Mouse (Mus musculus) cerebellum, adult 9-11 months (tissue): ENCODE measurements at regions not wholly inside any gene's neighbourhood (a gene's known extent, or its start where the extent isn't known, plus 50 kb on each side); places are given as distances from the start of the nearest gene placed in this dataset.

ENCODE experiments used
- DNase-seq: peaks from one replicate; pipeline ENCODE4 v3.0.0; 2022

- DNase-seq, result no peak
Measured at GRCm38 (mm10) chr2:172777774-172778173, 162.3 kb downstream of the Bmp7 start.

- no peak for DNase-seq
Measured at GRCm38 (mm10) chr2:172779096-172779495, 161.0 kb downstream of the Bmp7 start.

GRCm38 (mm10) chr2:172782686-172783085 is 157.4 kb downstream of the Bmp7 start:
- no peak for DNase-seq

GRCm38 (mm10) chr2:172786297-172786696 is 153.8 kb downstream of the Bmp7 start:
- no peak for DNase-seq

GRCm38 (mm10) chr2:172787203-172787944 is 152.7 kb downstream of the Bmp7 start:
- DNase-seq, result no peak

GRCm38 (mm10) chr2:172789260-172789659 is 150.9 kb downstream of the Bmp7 start:
- no peak for DNase-seq

- no peak for DNase-seq
Measured at GRCm38 (mm10) chr2:172792555-172792954, 147.6 kb downstream of the Bmp7 start.

- DNase-seq, result no peak
Measured at GRCm38 (mm10) chr2:172793991-172794390, 146.1 kb downstream of the Bmp7 start.

GRCm38 (mm10) chr2:172794771-172795170 is 145.3 kb downstream of the Bmp7 start:
- DNase-seq, result no peak

GRCm38 (mm10) chr2:172796104-172796503 is 144.0 kb downstream of the Bmp7 start:
- DNase-seq, result no peak

GRCm38 (mm10) chr2:172796955-172797354 is 143.2 kb downstream of the Bmp7 start:
- no peak for DNase-seq

- no peak for DNase-seq
Measured at GRCm38 (mm10) chr2:172799951-172800350, 140.2 kb downstream of the Bmp7 start.

- DNase-seq, result no peak
Measured at GRCm38 (mm10) chr2:172800801-172801200, 139.3 kb downstream of the Bmp7 start.

GRCm38 (mm10) chr2:172801804-172802203 is 138.3 kb downstream of the Bmp7 start:
- no peak for DNase-seq

- DNase-seq, result no peak
Measured at GRCm38 (mm10) chr2:172807446-172807845, 132.7 kb downstream of the Bmp7 start.

GRCm38 (mm10) chr2:172809306-172809705 is 130.8 kb downstream of the Bmp7 start:
- DNase-seq, result no peak

- DNase-seq, result no peak
Measured at GRCm38 (mm10) chr2:172813319-172813718, 126.8 kb downstream of the Bmp7 start.

GRCm38 (mm10) chr2:172813906-172814305 is 126.2 kb downstream of the Bmp7 start:
- DNase-seq, result no peak

- no peak for DNase-seq
Measured at GRCm38 (mm10) chr2:172815146-172815545, 125.0 kb downstream of the Bmp7 start.

- DNase-seq, result no peak
Measured at GRCm38 (mm10) chr2:172817058-172817745, 122.9 kb downstream of the Bmp7 start.
